Mouse (Mus musculus) lung, postnatal 0 days (tissue): Measurements from ENCODE around the gene Hoxb6. TPM values are rescaled to one million over a fixed set of nuclear protein-coding genes. Genes with fewer than 3 reads are reported as not detected.

Experiments used
- ATAC-seq: fragments of 200-750 bp; cut with Nextera tagmentation; 2 replicates; pipeline ENCODE4 v1.8.0; 2017; ENCODE audit warnings: moderate library complexity
- DNase-seq: peaks from one replicate; pipeline ENCODE4 v3.0.0-alpha.2; 2016; ENCODE audit warnings: low spot score
- H3K27ac ChIP-seq: fragments of 300-500 bp; sonication (generic); 2 replicates; pipeline ENCODE4 v1.5.1; 2014; ENCODE audit warnings: antibody characterized with exemption, mild to moderate bottlenecking, low read length, mixed read lengths
- H3K27me3 ChIP-seq: fragments of 300-500 bp; sonication (generic); replicated peaks from 2 replicates; pipeline ENCODE4 v1.6.1; 2014; ENCODE audit warnings: low read length, mixed read lengths; ENCODE audit not compliant: insufficient read depth
- H3K36me3 ChIP-seq: fragments of 300-500 bp; sonication (generic); 2 replicates; pipeline ENCODE4 v1.6.1; 2014; ENCODE audit warnings: low read length, mixed read lengths; ENCODE audit not compliant: insufficient read depth
- H3K4me1 ChIP-seq: fragments of 300-500 bp; sonication (generic); 2 replicates; pipeline ENCODE4 v1.6.1; 2014; ENCODE audit warnings: antibody characterized with exemption, low read depth, low read length, mixed read lengths; ENCODE audit not compliant: insufficient read depth
- H3K4me2 ChIP-seq: fragments of 300-500 bp; sonication (generic); replicated peaks from 2 replicates; pipeline ENCODE4 v1.6.1; 2014; ENCODE audit warnings: low read depth, mild to moderate bottlenecking, low read length, moderate library complexity, mixed read lengths
- H3K4me3 ChIP-seq: fragments of 300-500 bp; sonication (generic); 2 replicates; pipeline ENCODE4 v1.5.1; 2014; ENCODE audit warnings: low read depth, low read length
- H3K9ac ChIP-seq: fragments of 300-500 bp; sonication (generic); replicated peaks from 2 replicates; pipeline ENCODE4 v1.6.1; 2014; ENCODE audit warnings: low read depth, mild to moderate bottlenecking
- H3K9me3 ChIP-seq: fragments of 300-500 bp; sonication (generic); 2 replicates; pipeline ENCODE4 v1.6.1; 2016; ENCODE audit warnings: low read length, mixed read lengths
- CTCF ChIP-seq: IDR thresholded peaks from 2 replicates; pipeline ENCODE4 v1.5.1; 2016; ENCODE audit warnings: antibody characterized with exemption, mild to moderate bottlenecking
- EP300 ChIP-seq: IDR thresholded peaks from 2 replicates; pipeline ENCODE4 v1.6.1; 2016; ENCODE audit warnings: antibody characterized with exemption, mild to moderate bottlenecking, control low read depth
- WGBS: fragments of 180-500 bp; shearing (Covaris S2); extraction: QIAGEN DNeasy Blood & Tissue Kit; methylation state at CpG from one replicate; pipeline ENCODE4 v1.1.7; 2014; 5-methylcytosine and 5-hydroxymethylcytosine counted together
- polyA plus RNA-seq: library from polyadenylated mRNA; unstranded; fragments of >200 nt; fragmentation: Nextera tagmentation; extraction: Ambion mirVana; gene quantifications from 2 replicates; pipeline ENCODE4 v1.2.1, GENCODE M21; 2015

Gene Hoxb6
- polyA plus RNA-seq, 1 experiment from 2014 or later, result 7.4 TPM

GRCm38 (mm10) chr11:96302381-96303150 lies 10.3 kb downstream of the Hoxb6 start:
- Histone ChIP-seq H3K9ac (no peak overlapping the region), H3K36me3 (no peaks in the 10 kb centered on the region), H3K4me1 (no peaks in the 10 kb centered on the region), H3K4me2 (peak overlapping the region; percentile 73), H3K27me3 (peaks cover 37% of the 10 kb centered on the region), H3K27ac (no peak overlapping the region), H3K9me3 (no peaks in the 10 kb centered on the region), H3K4me3 (peak overlapping the region; percentile 57; the same call in 1 of the 2 replicates)
- ATAC-seq (no peak), DNase-seq (no peak)
- TF ChIP-seq EP300, result no peak
- no peak for TF ChIP-seq CTCF
- WGBS, result 20% methylated on average over 23 of the region's 23 CpGs

GRCm38 (mm10) chr11:96303151-96304099 lies 11.1 kb downstream of the Hoxb6 start, which contains the start of gene Hoxb5:
TSS of gene Hoxb5 (plus strand) at chr11:96303336.
- under 1% methylated on average over 69 of the region's 69 CpGs for WGBS
- peak; percentile 71 for ATAC-seq
- no peaks in the 10 kb centered on the region for H3K4me1 ChIP-seq
- H3K4me3 ChIP-seq, result peak within 1 kb of the TSS; percentile 57
- H3K9me3 ChIP-seq, result no peaks in the 10 kb centered on the region
- DNase-seq, result peak; percentile 96
- H3K27ac ChIP-seq, result peak within 1 kb of the TSS; percentile 94
- TF ChIP-seq CTCF, result peak; percentile 93
- no peak; the same call in 1 of the 2 replicates for TF ChIP-seq EP300
- H3K4me2 ChIP-seq, result peak within 1 kb of the TSS; percentile 73
- peaks cover 32% of the 10 kb centered on the region for H3K27me3 ChIP-seq
- peak within 1 kb of the TSS; percentile 82 for H3K9ac ChIP-seq
- no peaks in the 10 kb centered on the region for H3K36me3 ChIP-seq

GRCm38 (mm10) chr11:96304381-96305195 lies 12.3 kb downstream of the Hoxb6 start:
- Histone ChIP-seq H3K27ac (peak overlapping the region; percentile 94), H3K9ac (peak overlapping the region; percentile 82), H3K4me1 (peaks cover 6% of the 10 kb centered on the region; the same call in 1 of the 2 replicates), H3K27me3 (peaks cover 29% of the 10 kb centered on the region), H3K4me3 (peak overlapping the region; percentile 57), H3K36me3 (no peaks in the 10 kb centered on the region), H3K9me3 (no peaks in the 10 kb centered on the region), H3K4me2 (peak overlapping the region; percentile 73)
- DNase-seq (peak; percentile 58), ATAC-seq (peak; percentile 34)
- 3% methylated on average over 35 of the region's 38 CpGs for WGBS
- TF ChIP-seq CTCF (no peak), EP300 (no peak)

- DNase-seq (peak; percentile 42), ATAC-seq (no peak)
- H3K4me3 ChIP-seq, result peak overlapping the region; percentile 57; the same call in 1 of the 2 replicates
- peaks cover 11% of the 10 kb centered on the region; the same call in 1 of the 2 replicates for H3K4me1 ChIP-seq
- H3K9ac ChIP-seq, result peak overlapping the region; percentile 82
- peak overlapping the region; percentile 73 for H3K4me2 ChIP-seq
- no peak for TF ChIP-seq CTCF
- no peak for TF ChIP-seq EP300
- no peaks in the 10 kb centered on the region for H3K9me3 ChIP-seq
- H3K27me3 ChIP-seq, result peaks cover 20% of the 10 kb centered on the region
- no peaks in the 10 kb centered on the region for H3K36me3 ChIP-seq
- 49% methylated on average over 6 of the region's 6 CpGs for WGBS
- peak overlapping the region; percentile 94 for H3K27ac ChIP-seq
Measured at GRCm38 (mm10) chr11:96305505-96306182, 13.4 kb downstream of the Hoxb6 start.

DNA sequence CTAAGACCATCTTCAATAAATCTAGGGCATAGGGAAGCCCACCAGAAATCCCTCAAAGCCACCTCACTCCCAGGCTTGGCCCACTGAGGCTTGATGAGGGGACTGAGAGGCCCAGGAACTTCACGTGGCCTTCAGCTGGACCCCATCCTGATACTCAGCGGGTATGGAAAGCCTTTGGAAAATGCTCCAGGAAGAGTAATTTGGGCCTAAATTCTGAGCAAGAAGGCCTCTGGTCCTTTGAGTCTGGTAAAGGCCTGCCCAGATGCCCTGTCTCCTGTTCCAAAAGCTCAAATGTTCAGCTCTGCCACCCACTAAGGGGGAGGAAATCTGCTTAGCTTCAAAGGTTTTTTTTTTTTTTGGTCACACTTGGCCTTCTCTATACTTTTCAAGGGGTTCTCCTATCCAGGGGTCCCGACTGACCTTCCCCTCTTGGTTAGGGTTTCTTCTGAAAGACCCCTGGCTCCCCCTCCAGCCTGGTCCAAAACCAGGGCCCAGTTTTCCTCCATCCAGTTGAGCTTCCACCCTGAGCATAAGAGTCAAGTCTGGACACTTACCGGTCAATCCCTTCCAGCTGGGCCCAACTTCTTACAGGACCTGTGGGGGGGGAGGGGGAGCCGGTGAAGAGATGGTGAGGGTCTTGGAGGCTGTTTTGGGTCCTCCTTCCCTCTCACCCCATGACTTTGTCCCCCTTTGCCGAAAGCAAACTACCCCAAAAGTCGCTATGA lies 14.1 kb downstream of the Hoxb6 start:
- Histone ChIP-seq H3K36me3 (no peaks in the 10 kb centered on the region), H3K9me3 (no peaks in the 10 kb centered on the region), H3K4me3 (peak overlapping the region; percentile 12; the same call in 1 of the 2 replicates), H3K4me1 (peaks cover 11% of the 10 kb centered on the region; the same call in 1 of the 2 replicates), H3K9ac (peak overlapping the region; percentile 26), H3K27me3 (peaks cover 15% of the 10 kb centered on the region; the same call in 1 of the 2 replicates), H3K4me2 (peak overlapping the region; percentile 73), H3K27ac (peak overlapping the region; percentile 94)
- 35% methylated on average over 7 of the region's 7 CpGs for WGBS
- TF ChIP-seq EP300 (no peak), CTCF (no peak)
- DNase-seq (peak; percentile 13), ATAC-seq (no peak)
